Mouse (Mus musculus) activated CD4-positive, CD25-positive, alpha-beta regulatory T cell, adult 4 months (primary cell): ENCODE measurements around the gene Ift46. TPM values are rescaled to one million over a fixed set of nuclear protein-coding genes. Genes with fewer than 3 reads are reported as not detected.

ENCODE experiments used
- ATAC-seq: one replicate; pipeline ENCODE4 v1.8.0; 2017
- polyA plus RNA-seq, 2 experiments: library from polyadenylated mRNA; unstranded; fragments of 100-300 nt; shearing (Covaris generic); gene quantifications; one replicate each; pipeline ENCODE4 v1.2.1; 2017

The Ift46 gene
- polyA plus RNA-seq, result 10 to 100 TPM; 62.3 to 65.5 TPM

GRCm38 (mm10) chr9:44767101-44768028, at the start of gene Ift46, which contains the start of gene Arcn1:
Gene Ift46 (plus strand): TSS chr9:44767908.
Gene Arcn1 (minus strand): TSS chr9:44767845.
- peak; percentile 70 for ATAC-seq

- ATAC-seq, result no peak
These were observed 48.6 kb upstream of the Ift46 start for GRCm38 (mm10) chr9:44718937-44719631.

DNA sequence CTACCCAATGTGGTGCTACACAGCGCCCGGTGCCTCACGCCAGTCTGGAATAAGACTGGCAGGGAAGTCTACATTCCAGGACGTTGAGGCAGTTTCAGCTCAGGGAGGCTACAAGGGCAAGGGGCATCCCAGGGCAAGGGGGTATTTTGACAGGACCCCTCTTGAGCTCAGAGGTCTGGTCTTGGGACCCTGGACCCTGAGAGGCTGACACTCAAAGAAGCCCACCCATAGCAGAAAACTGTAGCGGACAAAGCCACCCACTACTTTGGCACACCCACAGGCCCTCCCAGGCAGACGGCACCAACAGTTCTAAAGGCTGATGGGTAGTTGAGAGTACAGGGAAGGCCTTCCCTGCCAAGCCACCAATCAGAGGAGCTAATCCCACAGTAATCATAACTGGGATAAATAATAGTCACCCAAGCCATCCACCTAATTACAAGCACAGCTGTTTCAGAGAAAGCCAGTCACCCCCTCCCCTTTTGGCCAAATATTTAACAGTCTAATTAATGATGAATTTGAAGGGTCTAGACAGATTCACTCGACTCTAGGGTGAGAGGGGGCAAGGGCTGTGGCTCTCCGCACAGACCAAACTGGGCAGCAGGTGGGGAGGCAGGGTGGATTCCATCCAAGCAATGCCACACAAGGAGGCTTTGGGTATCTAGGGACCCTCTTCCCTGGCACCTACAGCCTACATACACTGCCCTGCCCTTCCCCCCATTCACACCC, 47.9 kb upstream of the Ift46 start:
- ATAC-seq, result no peak

DNA sequence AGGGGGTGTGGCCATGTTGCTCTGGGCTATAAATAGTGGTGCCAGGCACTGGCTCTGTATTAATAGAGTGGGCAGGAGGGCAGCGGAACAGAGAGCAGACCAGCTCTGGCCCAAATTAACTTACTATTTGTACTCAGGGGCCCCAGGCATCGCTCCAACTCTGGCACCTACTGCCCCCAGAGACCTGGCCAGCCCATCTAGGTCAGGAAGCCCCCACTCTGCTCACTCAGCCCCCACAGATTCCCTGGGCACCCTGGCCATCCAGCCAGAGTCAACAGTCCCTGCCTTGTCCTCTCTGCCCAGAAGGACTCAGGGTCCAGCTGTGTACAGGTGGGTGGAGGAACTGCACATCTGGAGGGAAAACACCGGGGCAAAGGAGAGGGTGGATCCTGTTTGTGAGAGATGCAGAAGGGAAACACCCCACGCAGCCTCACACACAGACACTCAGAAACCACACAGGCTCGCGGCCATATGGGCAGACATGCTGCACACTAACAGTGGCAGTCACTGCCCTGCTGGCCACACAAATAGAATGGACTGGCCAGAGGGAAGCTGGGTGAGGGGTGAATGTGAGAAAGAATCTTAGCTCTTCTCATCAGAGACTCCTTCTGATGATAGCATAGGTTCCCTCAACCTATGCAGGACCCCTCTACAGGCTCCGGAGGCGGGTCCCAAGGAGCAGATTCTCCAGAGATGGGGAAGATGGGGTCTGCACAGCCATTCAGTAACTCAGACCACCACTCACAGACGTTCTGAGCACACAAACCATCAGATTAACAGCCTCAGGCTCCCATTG, 47.2 kb upstream of the Ift46 start:
- ATAC-seq, result no peak

DNA sequence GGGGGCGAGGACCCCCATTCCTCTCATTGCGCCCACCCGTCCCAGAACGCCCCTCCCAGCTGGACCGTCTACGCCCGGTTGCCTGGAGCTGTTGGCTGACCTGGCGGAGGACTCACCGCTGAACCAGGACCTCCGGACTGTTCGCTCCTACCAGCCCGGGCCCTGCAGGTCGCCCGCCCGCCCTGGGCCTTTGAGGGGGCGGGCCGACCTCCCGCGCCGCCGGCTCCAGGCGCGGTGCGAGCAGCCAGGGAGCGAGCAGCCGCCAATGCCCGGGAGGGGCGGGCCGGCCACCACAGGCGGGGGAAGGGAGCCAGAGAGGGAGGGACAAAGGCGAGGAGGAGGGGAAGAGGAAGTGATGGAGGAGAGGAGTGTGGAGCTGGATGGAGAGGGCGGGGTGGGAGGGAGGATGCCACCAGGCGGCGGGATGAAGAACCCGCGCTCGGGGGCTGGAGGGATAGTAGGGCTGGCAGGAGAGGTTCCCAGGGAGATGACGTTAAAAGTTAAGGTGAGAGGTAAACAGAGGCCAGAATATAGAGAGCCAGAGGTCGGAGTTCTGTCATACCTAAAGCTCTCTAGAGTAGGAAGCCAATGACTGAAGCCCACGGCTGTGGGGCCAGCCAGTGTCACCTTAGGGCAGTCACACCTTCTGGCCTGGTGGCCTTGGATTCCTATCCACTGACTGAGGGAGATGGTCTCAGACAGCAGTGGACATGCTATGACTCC, 46.4 kb upstream of the Ift46 start:
- peak; percentile 45 for ATAC-seq

DNA sequence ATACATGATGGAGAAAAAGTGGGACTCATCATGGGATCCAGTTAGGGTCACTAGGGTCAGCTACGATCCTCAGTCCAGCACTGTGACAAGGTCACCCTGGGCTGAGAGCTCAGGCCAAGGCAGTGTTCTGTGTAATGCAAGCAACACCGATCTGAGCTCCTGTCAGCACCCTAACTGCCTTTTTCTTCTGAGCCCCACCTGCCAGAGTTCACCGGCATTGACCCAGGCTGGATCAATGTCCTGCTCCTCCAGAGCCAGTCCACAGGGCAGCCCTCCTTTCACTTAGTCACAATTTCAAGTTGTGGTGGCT, 45.9 kb upstream of the Ift46 start:
- no peak for ATAC-seq

DNA sequence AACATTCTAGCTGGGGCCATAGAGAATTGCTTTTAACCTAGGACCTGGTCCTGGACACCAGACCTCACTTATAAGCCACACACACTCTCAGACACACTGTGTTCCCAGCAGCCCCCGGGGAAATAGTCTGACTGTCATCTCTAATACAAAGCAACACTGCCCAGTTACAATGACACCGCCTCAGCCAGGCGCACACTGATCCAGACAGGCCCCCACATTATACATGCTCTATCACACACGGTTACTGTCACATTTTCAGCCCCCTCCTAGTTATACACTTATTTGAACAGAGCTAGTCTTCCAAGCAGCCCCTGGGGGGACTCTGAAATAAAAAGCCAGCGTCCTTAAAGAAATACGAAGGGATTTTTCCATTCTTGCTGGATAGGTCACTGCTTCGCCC, 45.1 kb upstream of the Ift46 start:
- no peak for ATAC-seq

GRCm38 (mm10) chr9:44723008-44723407, 44.7 kb upstream of the Ift46 start:
- no peak for ATAC-seq

- no peak for ATAC-seq
These were observed 44.1 kb upstream of the Ift46 start for GRCm38 (mm10) chr9:44723521-44724041.

DNA sequence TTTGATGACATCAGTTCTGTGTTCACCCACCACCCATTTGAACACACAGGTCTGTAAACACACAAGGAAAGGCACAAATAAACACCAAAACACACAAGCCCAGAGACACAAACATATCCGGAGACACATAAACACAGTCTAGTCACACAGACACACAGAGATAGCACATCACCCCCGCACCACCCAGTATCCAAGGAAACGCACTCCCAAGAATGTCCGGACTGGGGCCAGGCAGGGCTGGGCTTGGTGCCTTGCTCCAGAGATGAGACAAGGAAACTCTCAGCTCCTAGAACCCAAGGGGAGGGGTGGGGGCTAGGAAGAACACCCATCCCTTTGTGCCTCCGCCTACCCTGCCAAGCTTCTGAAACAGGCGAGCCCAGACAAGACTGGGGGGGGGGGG, 43.5 kb upstream of the Ift46 start:
- no peak for ATAC-seq

GRCm38 (mm10) chr9:44724665-44725064, 43.0 kb upstream of the Ift46 start:
- ATAC-seq, result no peak

DNA sequence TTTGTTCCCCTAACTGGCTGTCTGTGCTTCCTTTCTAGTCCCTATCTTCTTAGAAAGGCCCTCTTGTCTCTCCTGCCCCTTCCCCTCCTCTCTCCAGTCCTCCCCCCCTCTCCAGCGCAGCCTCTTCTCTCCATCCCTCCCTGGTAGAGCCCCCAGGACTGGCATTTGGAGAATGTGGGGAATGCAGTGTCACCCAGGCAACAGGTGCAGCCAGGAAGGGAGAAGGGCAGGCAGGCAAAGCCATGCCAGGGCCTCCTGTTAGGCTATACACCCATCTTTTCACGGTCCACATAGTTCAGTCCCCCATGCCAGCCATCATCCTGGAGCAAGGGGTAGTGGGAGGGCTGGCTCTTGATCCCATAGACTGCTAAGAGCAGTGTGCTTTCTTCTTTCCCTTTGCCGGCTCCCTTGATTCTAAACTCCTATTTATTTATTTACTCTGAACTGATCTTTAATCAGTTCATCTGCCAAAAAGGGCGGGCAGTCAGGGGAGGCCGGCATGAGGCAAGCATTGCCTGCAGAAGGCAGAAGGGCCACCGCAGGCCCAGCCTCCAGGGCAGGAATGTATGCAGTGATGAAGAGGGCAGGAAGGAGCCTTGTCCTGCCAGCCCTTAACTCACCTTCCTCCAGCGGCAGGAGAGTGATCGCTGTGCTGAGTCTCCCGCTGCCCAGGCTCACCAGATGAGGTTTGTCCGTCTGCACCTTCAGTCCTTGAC, 41.1 kb upstream of the Ift46 start:
- no peak for ATAC-seq

DNA sequence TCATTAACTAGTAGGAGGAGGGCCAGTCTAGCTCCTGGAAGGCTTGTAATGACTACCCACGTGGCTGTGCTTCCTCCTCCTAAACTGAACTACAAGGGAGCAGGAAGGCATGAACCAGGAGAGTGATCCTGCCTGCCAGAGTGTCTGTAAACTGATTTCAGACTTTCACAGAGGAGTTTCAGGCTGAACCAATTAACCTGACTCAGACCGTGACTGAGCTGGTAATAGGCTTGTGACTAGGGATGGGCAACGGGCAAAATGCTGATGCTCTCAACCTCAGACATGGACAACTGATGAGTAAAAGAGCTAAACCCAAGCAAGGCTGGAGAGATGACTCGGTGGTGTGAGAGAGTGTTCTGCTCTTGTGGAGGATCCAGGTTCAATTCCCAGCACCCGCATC, 40.3 kb upstream of the Ift46 start:
- ATAC-seq, result no peak

GRCm38 (mm10) chr9:44732130-44732549, 35.6 kb upstream of the Ift46 start:
- no peak for ATAC-seq

- ATAC-seq, result no peak
These were observed 34.7 kb upstream of the Ift46 start for GRCm38 (mm10) chr9:44732921-44733530.

DNA sequence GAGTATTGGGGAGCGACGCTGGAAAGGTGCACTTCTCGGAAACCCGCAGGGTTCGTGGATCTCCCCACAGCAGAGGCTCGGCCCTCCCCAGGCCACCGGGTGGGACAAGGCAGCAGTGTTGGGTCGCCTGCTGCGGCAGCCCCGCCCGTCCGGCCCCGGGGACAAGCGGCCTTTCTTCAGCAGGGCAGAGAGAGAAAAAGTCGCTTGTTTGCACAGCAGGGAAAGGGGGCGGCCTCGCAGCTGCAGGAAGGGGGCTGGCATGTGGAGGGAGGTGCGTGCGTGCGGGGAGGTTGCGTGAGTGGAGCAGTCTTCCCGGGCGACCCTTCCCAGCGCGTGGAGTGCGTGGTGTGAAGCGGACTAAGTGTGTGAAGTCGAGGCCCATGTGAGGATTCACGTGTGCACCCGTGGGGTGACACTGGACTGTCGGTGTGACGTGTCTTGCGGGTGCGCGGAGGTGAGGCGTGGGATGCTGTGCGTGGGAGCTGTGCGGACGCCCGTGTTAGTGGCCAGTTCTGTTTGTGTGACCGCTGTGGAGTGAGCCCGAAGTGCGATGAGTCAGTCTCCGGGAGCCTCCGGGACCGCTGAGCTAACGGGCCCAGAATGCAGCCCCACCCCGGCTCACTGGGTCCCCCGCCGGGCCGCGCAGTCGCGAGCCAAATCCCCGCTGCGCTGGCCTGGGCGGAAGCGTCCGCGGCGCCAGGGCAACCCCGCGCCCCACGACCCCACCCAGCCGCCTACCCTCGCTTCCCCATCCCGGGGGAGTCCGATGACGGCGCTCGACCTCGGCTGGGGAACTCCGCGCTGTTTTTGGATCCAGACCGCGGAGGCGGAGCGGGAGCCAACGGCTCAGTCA, 33.8 kb upstream of the Ift46 start:
- ATAC-seq, result peak; percentile 36

- peak; percentile 66 for ATAC-seq
These were observed 32.9 kb upstream of the Ift46 start, which contains the start of gene Phldb1 for GRCm38 (mm10) chr9:44734524-44735494. Gene Phldb1 (minus strand): TSS chr9:44735198.

DNA sequence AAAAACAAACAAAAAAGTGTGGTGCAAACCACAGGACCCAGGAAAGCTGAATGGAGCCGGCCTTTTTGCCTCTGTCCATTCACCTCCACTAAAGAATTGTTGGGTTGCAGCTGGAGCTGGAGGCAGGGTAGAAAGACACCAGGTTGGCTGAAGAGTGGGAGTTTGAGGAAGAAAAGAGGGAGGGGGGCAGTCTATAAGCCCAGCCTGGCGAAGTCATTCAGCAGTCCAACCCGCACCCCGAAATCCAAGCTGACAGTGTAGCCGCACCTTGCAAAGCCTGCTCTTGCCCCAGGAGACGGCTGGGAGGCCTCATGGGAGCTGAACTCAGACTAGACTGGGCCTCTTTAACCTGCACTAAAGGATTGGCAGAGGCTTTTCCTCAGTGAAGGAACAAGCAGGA, 31.8 kb upstream of the Ift46 start:
- no peak for ATAC-seq
